Mouse (Mus musculus) stomach, embryonic 16.5 days (tissue): ENCODE measurements at regions not wholly inside any gene's neighbourhood (a gene's known extent, or its start where the extent isn't known, plus 50 kb on each side); places are given as distances from the start of the nearest gene placed in this dataset.

Experiments used
- ATAC-seq: fragments of 200-750 bp; cut with Nextera tagmentation; 2 replicates; pipeline ENCODE4 v1.8.0; 2017; ENCODE audit warnings: moderate number of reproducible peaks, moderate TSS enrichment; ENCODE audit not compliant: insufficient read depth, low FRiP score
- H3K27ac ChIP-seq: fragments of 300-500 bp; sonication (generic); 2 replicates; pipeline ENCODE4 v1.5.1; 2014; ENCODE audit warnings: low read length
- H3K27me3 ChIP-seq: fragments of 300-500 bp; sonication (generic); 2 replicates; pipeline ENCODE4 v1.6.1; 2014; ENCODE audit warnings: low read length, control low read depth, mixed read lengths; ENCODE audit not compliant: control insufficient read depth, insufficient read depth
- H3K36me3 ChIP-seq: fragments of 300-500 bp; sonication (generic); 2 replicates; pipeline ENCODE4 v1.6.1; 2014; ENCODE audit warnings: low read length; ENCODE audit not compliant: control insufficient read depth, insufficient read depth
- H3K4me1 ChIP-seq: fragments of 300-500 bp; sonication (generic); 2 replicates; pipeline ENCODE4 v1.6.1; 2014; ENCODE audit warnings: low read length, control low read depth, mixed read lengths; ENCODE audit not compliant: control insufficient read depth, insufficient read depth
- H3K4me2 ChIP-seq: fragments of 300-500 bp; sonication (generic); 2 replicates; pipeline ENCODE4 v1.6.1; 2014; ENCODE audit warnings: low read depth, low read length, mixed read lengths
- H3K4me3 ChIP-seq: fragments of 300-500 bp; sonication (generic); replicated peaks from 2 replicates; pipeline ENCODE4 v1.5.1; 2014; ENCODE audit warnings: mild to moderate bottlenecking, low read length
- H3K9ac ChIP-seq: fragments of 300-500 bp; sonication (generic); 2 replicates; pipeline ENCODE4 v1.6.1; 2014; ENCODE audit warnings: low read length
- H3K9me3 ChIP-seq: fragments of 300-500 bp; sonication (generic); replicated peaks from 2 replicates; pipeline ENCODE4 v1.6.1; 2016; ENCODE audit warnings: low read length, control low read depth; ENCODE audit not compliant: control insufficient read depth
- WGBS: fragments of 180-500 bp; shearing (Covaris S2); extraction: QIAGEN DNeasy Blood & Tissue Kit; methylation state at CpG from one replicate; pipeline ENCODE4 v1.1.7; 2014; 5-methylcytosine and 5-hydroxymethylcytosine counted together

DNA sequence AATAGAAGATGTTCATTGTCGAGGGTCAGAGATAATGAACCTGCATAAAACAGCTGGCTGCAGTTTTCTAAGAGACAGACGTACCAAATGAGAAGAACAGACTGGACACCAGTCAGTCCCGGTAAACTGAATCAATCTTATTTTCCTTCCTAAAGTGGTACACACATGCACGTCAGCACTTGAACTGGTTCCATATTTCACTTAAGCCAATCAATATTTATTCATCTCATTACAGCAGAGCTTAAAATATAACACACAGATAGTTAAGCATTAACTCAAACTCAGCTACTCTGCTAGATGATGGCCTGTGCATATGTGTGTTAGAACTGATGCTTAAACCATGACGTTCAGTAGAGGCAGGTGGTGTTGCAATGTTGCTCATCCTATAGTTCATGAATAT, 72.3 kb upstream of the Esrrg start:
- Histone ChIP-seq H3K36me3 (no peaks in the 10 kb centered on the region), H3K4me3 (no peak overlapping the region), H3K4me2 (no peak overlapping the region), H3K9me3 (no peaks in the 10 kb centered on the region), H3K9ac (no peak overlapping the region), H3K4me1 (no peaks in the 10 kb centered on the region; the same call in 1 of the 2 replicates), H3K27me3 (no peaks in the 10 kb centered on the region), H3K27ac (no peak overlapping the region)
- WGBS, result 54% methylated on average over 5 of the region's 5 CpGs
- no peak for ATAC-seq

DNA sequence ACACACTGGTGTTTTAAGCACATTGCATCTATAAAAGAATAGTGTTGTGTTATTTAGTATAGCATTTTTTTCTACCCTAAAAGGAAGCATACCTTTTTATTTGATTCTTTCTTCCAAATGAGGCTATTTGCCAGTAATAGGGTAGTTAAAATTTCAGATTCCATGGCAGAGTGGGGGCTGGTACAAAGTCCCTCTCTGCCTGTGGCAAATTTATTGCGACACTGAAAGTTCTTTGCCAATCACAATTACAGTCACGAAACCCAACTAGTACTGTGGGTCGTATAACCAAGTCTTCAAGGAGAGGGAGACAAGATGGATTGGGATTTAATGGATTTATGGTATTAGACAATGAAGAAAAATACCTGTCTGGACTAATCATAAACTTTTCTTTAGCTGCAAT, 51.9 kb upstream of the Esrrg start:
- no peak overlapping the region for H3K4me2 ChIP-seq
- WGBS, result 77% methylated on average over 3 of the region's 3 CpGs
- H3K36me3 ChIP-seq, result no peaks in the 10 kb centered on the region
- H3K4me3 ChIP-seq, result no peak overlapping the region
- no peaks in the 10 kb centered on the region for H3K27me3 ChIP-seq
- H3K9ac ChIP-seq, result no peak overlapping the region
- no peaks in the 10 kb centered on the region for H3K4me1 ChIP-seq
- no peak for ATAC-seq
- H3K27ac ChIP-seq, result no peak overlapping the region
- no peaks in the 10 kb centered on the region for H3K9me3 ChIP-seq
